Mouse (Mus musculus) small intestine, adult 2 months (tissue): ENCODE data around the gene 4931423N10Rik.

ENCODE experiments used
- CTCF ChIP-seq: fragments of 200-500 bp; IDR thresholded peaks from 2 replicates; pipeline ENCODE4 v1.5.1; 2012; ENCODE audit warnings: low read depth, mild to moderate bottlenecking, control low read depth, inconsistent platforms, low read length, moderate library complexity, mixed read lengths; ENCODE audit not compliant: insufficient replicate concordance, insufficient read length; ENCODE audit errors: extremely low read depth
- POLR2A ChIP-seq: fragments of 200-500 bp; IDR thresholded peaks from 2 replicates; pipeline ENCODE4 v1.6.1; 2012; ENCODE audit warnings: low read depth, mild to moderate bottlenecking, control low read depth, inconsistent platforms, low read length, moderate library complexity

DNA sequence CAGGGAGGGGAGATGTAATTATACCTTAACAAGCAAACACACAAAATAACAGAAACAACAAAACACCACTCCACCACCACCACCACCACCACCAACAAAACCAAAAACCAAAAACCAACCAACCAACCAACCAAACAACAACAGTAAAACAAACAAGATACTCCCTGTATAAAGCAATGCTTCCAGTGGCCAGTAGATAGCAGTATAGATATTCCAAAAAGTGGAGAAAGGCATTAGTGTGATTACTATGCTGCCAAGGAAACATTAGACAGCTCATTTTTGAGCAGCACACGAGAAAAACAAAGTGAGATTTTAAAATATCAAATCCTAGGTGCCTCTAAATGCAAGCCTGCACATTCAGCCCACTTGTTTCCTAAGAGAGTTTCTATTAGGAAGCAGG, 107.6 kb downstream of the 4931423N10Rik start:
- TF ChIP-seq CTCF (no peak), POLR2A (no peak)
